Mouse (Mus musculus) mouse trophoblast stem cell (cell line): ENCODE measurements around the gene Ankrd34b.

Experiments used
- in situ Hi-C, 2 experiments: fragments of 300-500 bp; cut with MseI, MboI; formaldehyde crosslinking; loops; 2 replicates in 1 of 2; 3 replicates in 1 of 2; pipeline ENCODE4 v1.15.1; 2025

The Ankrd34b gene

GRCm38 (mm10) chr13:92425758-92426264 lies at the start of gene Ankrd34b:
Gene Ankrd34b (plus strand): TSS chr13:92425896.
- in situ Hi-C loops: no loop called here

- in situ Hi-C loops: no loop called here
Observed at GRCm38 (mm10) chr13:92387367-92387766, 38.3 kb upstream of the Ankrd34b start.

GRCm38 (mm10) chr13:92393047-92393661 lies 32.5 kb upstream of the Ankrd34b start:
- in situ Hi-C loops: no loop called here

GRCm38 (mm10) chr13:92398491-92399384 lies 27.0 kb upstream of the Ankrd34b start:
- in situ Hi-C loops: no loop called here

- in situ Hi-C loops: no loop called here
Observed at GRCm38 (mm10) chr13:92402063-92402462, 23.6 kb upstream of the Ankrd34b start.

GRCm38 (mm10) chr13:92403496-92403895 lies 22.2 kb upstream of the Ankrd34b start:
- in situ Hi-C loops: no loop called here

GRCm38 (mm10) chr13:92410486-92410885 lies 15.2 kb upstream of the Ankrd34b start:
- in situ Hi-C loops: no loop called here

- in situ Hi-C loops: no loop called here
Observed at GRCm38 (mm10) chr13:92419630-92420029, 6.1 kb upstream of the Ankrd34b start.

GRCm38 (mm10) chr13:92423711-92424110 lies 2.0 kb upstream of the Ankrd34b start:
- in situ Hi-C loops: no loop called here

- in situ Hi-C loops: no loop called here
Observed at GRCm38 (mm10) chr13:92426294-92427051, 777 bp downstream of the Ankrd34b start.

GRCm38 (mm10) chr13:92427351-92427855 lies 1.7 kb downstream of the Ankrd34b start:
- in situ Hi-C loops: no loop called here

- in situ Hi-C loops: no loop called here
Observed at GRCm38 (mm10) chr13:92438656-92439055, 13.0 kb downstream of the Ankrd34b start.

- in situ Hi-C loops: no loop called here
Observed at GRCm38 (mm10) chr13:92440286-92440685, 14.6 kb downstream of the Ankrd34b start.

- in situ Hi-C loops: no loop called here
Observed at GRCm38 (mm10) chr13:92446872-92447271, 21.2 kb downstream of the Ankrd34b start.

GRCm38 (mm10) chr13:92464698-92465097 lies 39.0 kb downstream of the Ankrd34b start:
- in situ Hi-C loops: no loop called here

GRCm38 (mm10) chr13:92467891-92468290 lies 42.2 kb downstream of the Ankrd34b start:
- in situ Hi-C loops: no loop called here

- in situ Hi-C loops: no loop called here
Observed at GRCm38 (mm10) chr13:92469381-92469780, 43.7 kb downstream of the Ankrd34b start.

- in situ Hi-C loops: no loop called here
Observed at GRCm38 (mm10) chr13:92470151-92470550, 44.5 kb downstream of the Ankrd34b start.

- in situ Hi-C loops: loop anchor here (10.0 to 25.0 kb wide), 3 partner anchors 119 to 579 kb away; no protein-coding TSS in a partner anchor
Observed at GRCm38 (mm10) chr13:92483348-92483747, 57.7 kb downstream of the Ankrd34b start.

- in situ Hi-C loops: loop anchor here (10.0 to 25.0 kb wide), 3 partner anchors 119 to 579 kb away; no protein-coding TSS in a partner anchor
Observed at GRCm38 (mm10) chr13:92483852-92484463, 58.3 kb downstream of the Ankrd34b start, which contains the start of gene Fam151b. Gene Fam151b (minus strand): TSS chr13:92484015.

GRCm38 (mm10) chr13:92490817-92491216 lies 65.1 kb downstream of the Ankrd34b start:
- in situ Hi-C loops: loop anchor here in 1 of 2 experiments (25.0 kb wide), 1 partner anchor 579 kb away; no protein-coding TSS in a partner anchor
